Mouse (Mus musculus) kidney, embryonic 15.5 days (tissue): ENCODE results near the gene Fam178b. TPM values are rescaled to one million over a fixed set of nuclear protein-coding genes. Genes with fewer than 3 reads are reported as not detected.
"Not testable (repeated sequence)": the region's sequence is repeated elsewhere in the genome, so short reads cannot be mapped to it uniquely, and the experiment has no call there.

ENCODE experiments used
- ATAC-seq: fragments of 200-750 bp; cut with Nextera tagmentation; replicated peaks from 2 replicates; pipeline ENCODE4 v1.8.0; 2017; ENCODE audit warnings: moderate TSS enrichment; ENCODE audit not compliant: low FRiP score
- H3K27ac ChIP-seq: fragments of 300-500 bp; sonication (generic); 2 replicates; pipeline ENCODE4 v1.5.1; 2015; ENCODE audit warnings: mild to moderate bottlenecking, inconsistent platforms
- H3K27me3 ChIP-seq: fragments of 300-500 bp; sonication (generic); 2 replicates; pipeline ENCODE4 v1.6.1; 2015; ENCODE audit warnings: inconsistent platforms
- H3K36me3 ChIP-seq: fragments of 300-500 bp; sonication (generic); 2 replicates; pipeline ENCODE4 v1.6.1; 2015; ENCODE audit warnings: inconsistent platforms
- H3K4me1 ChIP-seq: fragments of 300-500 bp; sonication (generic); 2 replicates; pipeline ENCODE4 v1.6.1; 2015; ENCODE audit warnings: inconsistent platforms
- H3K4me2 ChIP-seq: fragments of 300-500 bp; sonication (generic); 2 replicates; pipeline ENCODE4 v1.6.1; 2015; ENCODE audit warnings: moderate library complexity, mild to moderate bottlenecking, inconsistent platforms
- H3K4me3 ChIP-seq: fragments of 300-500 bp; sonication (generic); replicated peaks from 2 replicates; pipeline ENCODE4 v1.5.1; 2015; ENCODE audit warnings: mild to moderate bottlenecking, inconsistent platforms
- H3K9ac ChIP-seq: fragments of 300-500 bp; sonication (generic); 2 replicates; pipeline ENCODE4 v1.6.1; 2015; ENCODE audit warnings: mild to moderate bottlenecking, inconsistent platforms
- H3K9me3 ChIP-seq: fragments of 300-500 bp; sonication (generic); replicated peaks from 2 replicates; pipeline ENCODE4 v1.6.1; 2016; ENCODE audit warnings: inconsistent platforms
- WGBS: fragments of 180-500 bp; shearing (Covaris S2); methylation state at CpG from one replicate; pipeline ENCODE4 v1.1.7; 2015; ENCODE audit warnings: mixed read lengths; 5-methylcytosine and 5-hydroxymethylcytosine counted together
- polyA plus RNA-seq: library from polyadenylated mRNA; unstranded; fragments of >200 nt; fragmentation: Nextera tagmentation; extraction: Ambion mirVana; gene quantifications from 2 replicates; pipeline ENCODE4 v1.2.1, GENCODE M21; 2015

The Fam178b gene
- polyA plus RNA-seq, 1 experiment from 2014 or later: 1.3 TPM

- 51% methylated on average over 4 of the region's 4 CpGs for WGBS
- not testable (repeated sequence) for H3K36me3 ChIP-seq, H3K4me2 ChIP-seq, H3K9ac ChIP-seq, H3K27ac ChIP-seq, H3K27me3 ChIP-seq, ATAC-seq, H3K9me3 ChIP-seq, H3K4me3 ChIP-seq
- peaks cover 26% of the 10 kb centered on the region for H3K4me1 ChIP-seq
Observed at GRCm38 (mm10) chr1:36668007-36668406, 15.0 kb downstream of the Fam178b start.

GRCm38 (mm10) chr1:36665934-36666333 is 17.0 kb downstream of the Fam178b start:
- Histone ChIP-seq H3K4me3 (no peak overlapping the region), H3K9me3 (no peaks in the 10 kb centered on the region), H3K27ac (peak overlapping the region; percentile 89), H3K27me3 (no peaks in the 10 kb centered on the region), H3K4me1 (peaks cover 20% of the 10 kb centered on the region), H3K4me2 (no peak overlapping the region), H3K36me3 (no peaks in the 10 kb centered on the region), H3K9ac (no peak overlapping the region)
- no peak; the same call in 1 of the 2 replicates for ATAC-seq
- WGBS: 40% methylated on average over 4 of the region's 4 CpGs

- no peaks in the 10 kb centered on the region for H3K27me3 ChIP-seq
- ATAC-seq: peak; percentile 93
- peak overlapping the region; percentile 89 for H3K27ac ChIP-seq
- WGBS: 41% methylated on average over 11 of the region's 11 CpGs
- no peak overlapping the region for H3K4me3 ChIP-seq
- H3K36me3 ChIP-seq: no peaks in the 10 kb centered on the region
- no peak overlapping the region for H3K9ac ChIP-seq
- no peaks in the 10 kb centered on the region for H3K9me3 ChIP-seq
- peaks cover 19% of the 10 kb centered on the region for H3K4me1 ChIP-seq
- no peak overlapping the region for H3K4me2 ChIP-seq
Observed at GRCm38 (mm10) chr1:36665165-36665723, 17.7 kb downstream of the Fam178b start.

DNA sequence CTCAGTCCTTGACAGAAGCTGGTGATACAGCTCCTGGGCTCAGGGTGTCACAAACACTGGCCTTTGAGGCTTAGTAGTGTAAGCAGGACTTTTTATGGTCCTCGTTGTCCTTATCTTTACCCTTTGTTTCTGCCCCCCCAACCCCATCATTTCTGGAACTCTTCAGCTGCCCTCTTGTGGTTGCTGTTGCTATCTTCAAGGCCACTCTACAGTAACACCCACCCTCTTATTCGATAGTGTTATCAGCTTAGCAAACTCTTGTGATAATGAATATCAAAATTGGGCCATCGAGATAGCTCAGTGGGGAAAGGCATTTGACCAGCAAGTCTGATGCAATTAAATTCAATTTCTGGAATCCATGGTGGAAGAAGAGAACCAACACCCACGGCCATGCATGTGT is 18.5 kb downstream of the Fam178b start:
- Histone ChIP-seq H3K9me3 (no peaks in the 10 kb centered on the region), H3K9ac (no peak overlapping the region), H3K4me1 (peaks cover 17% of the 10 kb centered on the region), H3K36me3 (no peaks in the 10 kb centered on the region), H3K27me3 (no peaks in the 10 kb centered on the region), H3K4me2 (no peak overlapping the region), H3K4me3 (no peak overlapping the region), H3K27ac (peak overlapping the region; percentile 89)
- no peak for ATAC-seq
- WGBS: 66% methylated on average over 4 of the region's 4 CpGs

DNA sequence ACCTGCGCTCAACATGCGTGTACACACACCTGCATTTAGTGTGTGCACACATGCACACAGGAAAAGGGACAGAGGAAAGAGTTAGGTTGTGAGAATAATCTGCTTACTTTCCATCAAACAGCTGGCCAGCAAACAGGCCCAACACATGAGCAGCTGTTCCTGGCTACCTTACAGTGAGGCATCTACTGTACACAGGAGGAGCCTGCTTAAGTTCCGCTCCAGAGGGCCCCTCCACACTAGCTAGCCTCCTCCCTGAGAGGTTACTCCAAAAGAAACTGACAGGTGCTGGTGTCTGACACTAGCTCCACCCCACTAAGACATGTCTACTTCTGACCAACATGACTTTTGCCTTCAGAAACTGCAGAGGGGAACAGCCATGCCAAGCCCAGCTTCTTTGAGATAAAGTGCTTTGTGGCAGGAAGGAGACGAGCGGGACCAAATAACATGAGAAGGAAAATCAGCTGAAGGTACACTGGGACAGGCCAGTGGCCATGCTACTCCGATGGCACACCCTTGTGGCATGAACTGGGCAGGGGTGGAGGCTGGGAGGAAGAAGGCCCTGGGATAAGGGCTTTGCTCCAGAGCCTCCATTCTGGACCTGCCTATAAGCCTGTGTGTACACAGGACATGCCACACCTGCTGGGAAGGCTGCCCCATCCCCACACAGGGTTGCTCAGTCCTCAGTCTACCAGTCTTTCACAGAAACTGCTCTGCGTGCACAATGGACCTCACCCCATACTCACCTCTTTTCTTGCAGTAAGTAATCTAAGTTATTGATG is 24.2 kb downstream of the Fam178b start:
- Histone ChIP-seq H3K27ac (no peak overlapping the region), H3K4me2 (no peak overlapping the region), H3K4me1 (0 out of 2 replicates have a peak, but pooled peaks cover 3% of the 10 kb centered on the region), H3K27me3 (no peaks in the 10 kb centered on the region), H3K4me3 (no peak overlapping the region), H3K9ac (no peak overlapping the region), H3K36me3 (no peaks in the 10 kb centered on the region), H3K9me3 (no peaks in the 10 kb centered on the region)
- 0 out of 2 replicates have a peak, but pooled peaks have one; percentile 29 for ATAC-seq
- 74% methylated on average over 7 of the region's 7 CpGs for WGBS

- Histone ChIP-seq H3K27me3 (no peaks in the 10 kb centered on the region), H3K36me3 (no peaks in the 10 kb centered on the region), H3K4me1 (0 out of 2 replicates have a peak, but pooled peaks cover 3% of the 10 kb centered on the region), H3K9me3 (no peaks in the 10 kb centered on the region), H3K4me2 (no peak overlapping the region), H3K27ac (no peak overlapping the region), H3K9ac (no peak overlapping the region), H3K4me3 (no peak overlapping the region)
- no peak for ATAC-seq
- WGBS: 82% methylated on average over 4 of the region's 4 CpGs
Observed at GRCm38 (mm10) chr1:36657658-36658415, 25.1 kb downstream of the Fam178b start.

GRCm38 (mm10) chr1:36656233-36656632 is 26.8 kb downstream of the Fam178b start:
- H3K4me2 ChIP-seq: no peak overlapping the region
- no peak overlapping the region for H3K9ac ChIP-seq
- H3K27me3 ChIP-seq: no peaks in the 10 kb centered on the region
- no peak overlapping the region for H3K27ac ChIP-seq
- H3K36me3 ChIP-seq: no peaks in the 10 kb centered on the region
- H3K4me1 ChIP-seq: 0 out of 2 replicates have a peak, but pooled peaks cover 3% of the 10 kb centered on the region
- 88% methylated on average over 3 of the region's 3 CpGs for whole genome bisulfite sequencing
- no peak for ATAC-seq
- H3K4me3 ChIP-seq: no peak overlapping the region
- no peaks in the 10 kb centered on the region for H3K9me3 ChIP-seq

GRCm38 (mm10) chr1:36655039-36655438 is 27.9 kb downstream of the Fam178b start:
- Histone ChIP-seq H3K9ac (no peak overlapping the region), H3K4me2 (no peak overlapping the region), H3K27me3 (no peaks in the 10 kb centered on the region), H3K4me1 (0 out of 2 replicates have a peak, but pooled peaks cover 3% of the 10 kb centered on the region), H3K36me3 (no peaks in the 10 kb centered on the region), H3K4me3 (no peak overlapping the region), H3K27ac (no peak overlapping the region), H3K9me3 (no peaks in the 10 kb centered on the region)
- no peak for ATAC-seq
- WGBS: 90% methylated on average over 5 of the region's 5 CpGs

GRCm38 (mm10) chr1:36647631-36648030 is 35.4 kb downstream of the Fam178b start:
- H3K36me3 ChIP-seq: no peaks in the 10 kb centered on the region
- H3K27me3 ChIP-seq: no peaks in the 10 kb centered on the region
- H3K27ac ChIP-seq: no peak overlapping the region
- no peak for ATAC-seq
- 51% methylated on average over 5 of the region's 5 CpGs for WGBS
- H3K4me3 ChIP-seq: no peak overlapping the region
- H3K9ac ChIP-seq: no peak overlapping the region
- H3K4me1 ChIP-seq: peaks cover 4% of the 10 kb centered on the region; the same call in 1 of the 2 replicates
- no peak overlapping the region for H3K4me2 ChIP-seq
- H3K9me3 ChIP-seq: no peaks in the 10 kb centered on the region

DNA sequence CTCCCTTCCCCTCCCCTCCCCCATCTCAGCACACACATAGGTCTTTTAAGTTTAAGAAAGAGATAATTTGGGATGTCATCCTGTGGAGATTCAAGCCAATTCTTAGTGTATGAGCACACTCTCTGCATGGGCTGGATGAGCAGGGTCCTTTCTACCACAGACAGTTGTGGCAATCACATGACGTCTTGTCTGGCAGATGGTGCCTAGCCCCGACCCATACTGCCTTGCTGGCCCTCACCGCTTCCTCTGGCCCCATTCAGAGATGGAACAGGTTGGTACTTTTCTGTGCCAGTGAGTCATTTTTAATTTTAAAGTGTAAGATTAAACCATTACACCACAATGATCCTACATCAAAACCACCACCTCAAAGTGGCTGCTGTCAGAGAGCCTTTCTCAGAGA is 36.7 kb downstream of the Fam178b start:
- 66% methylated on average over 3 of the region's 3 CpGs for WGBS
- Histone ChIP-seq H3K9ac (no peak overlapping the region), H3K4me3 (no peak overlapping the region), H3K27ac (no peak overlapping the region), H3K27me3 (no peaks in the 10 kb centered on the region), H3K4me1 (peaks cover 4% of the 10 kb centered on the region; the same call in 1 of the 2 replicates), H3K36me3 (no peaks in the 10 kb centered on the region), H3K9me3 (no peaks in the 10 kb centered on the region), H3K4me2 (no peak overlapping the region)
- ATAC-seq: no peak

GRCm38 (mm10) chr1:36644615-36645007 is 38.4 kb downstream of the Fam178b start:
- no peaks in the 10 kb centered on the region for H3K36me3 ChIP-seq
- H3K4me3 ChIP-seq: no peak overlapping the region
- peaks cover 10% of the 10 kb centered on the region for H3K4me1 ChIP-seq
- no peaks in the 10 kb centered on the region for H3K9me3 ChIP-seq
- no peak for ATAC-seq
- H3K27ac ChIP-seq: no peak overlapping the region
- no peak overlapping the region for H3K9ac ChIP-seq
- H3K4me2 ChIP-seq: no peak overlapping the region
- no peaks in the 10 kb centered on the region for H3K27me3 ChIP-seq
- WGBS: 82% methylated on average over 9 of the region's 9 CpGs
